Mouse (Mus musculus) CH12.LX (cell line): ENCODE measurements around the gene Rptn. TPM values are rescaled to one million over a fixed set of nuclear protein-coding genes. Genes with fewer than 3 reads are reported as not detected.

Source experiments
- DNase-seq: peaks from one replicate; pipeline ENCODE4 v3.0.0-alpha.2; 2013; ENCODE audit errors: extremely low read depth
- H3K27ac ChIP-seq: 2 replicates; pipeline ENCODE4 v1.5.1; 2012; ENCODE audit warnings: low read depth, mild to moderate bottlenecking, control low read depth, moderate library complexity; ENCODE audit not compliant: insufficient read depth
- H3K27me3 ChIP-seq: replicated peaks from 2 replicates; pipeline ENCODE3; 2012; ENCODE audit warnings: inconsistent platforms
- H3K36me3 ChIP-seq, 2 experiments: replicated peaks in 1 of 2; 2 replicates each; pipeline versions ENCODE3 to v1.6.1; 2012; ENCODE audit warnings: inconsistent platforms in 1 of 2, low read length in 1 of 2, mild to moderate bottlenecking in 1 of 2, mixed read lengths in 1 of 2, moderate library complexity in 1 of 2; ENCODE audit not compliant: control insufficient read depth in 1 of 2, insufficient read depth in 1 of 2
- H3K4me1 ChIP-seq, 2 experiments: 2 replicates each; pipeline ENCODE4 v1.6.1; 2012; ENCODE audit warnings: inconsistent platforms in 1 of 2, moderate library complexity in 1 of 2; ENCODE audit not compliant: insufficient read depth in 2 of 2, control insufficient read depth in 1 of 2
- H3K4me2 ChIP-seq: 2 replicates; pipeline ENCODE4 v1.6.1; 2012; ENCODE audit warnings: low read depth, mild to moderate bottlenecking, control low read depth; ENCODE audit not compliant: poor library complexity, insufficient read depth, severe bottlenecking
- H3K4me3 ChIP-seq, 3 experiments: fragments of 150-350 bp in 1 of 3; sonication (generic) in 1 of 3; replicated peaks in 1 of 3; 2 replicates each; pipeline versions ENCODE3 to v1.5.1; 2011 to 2012; ENCODE audit warnings: low read depth in 2 of 3, low read length in 2 of 3, mild to moderate bottlenecking in 2 of 3, moderate library complexity in 2 of 3, control low read depth in 1 of 3, improper control_type of control experiment in 1 of 3, inconsistent platforms in 1 of 3, mixed read lengths in 1 of 3; ENCODE audit not compliant: poor library complexity in 1 of 3
- H3K79me2 ChIP-seq: replicated peaks from 2 replicates; pipeline ENCODE4 v1.6.1; 2012; ENCODE audit warnings: mild to moderate bottlenecking, moderate library complexity; ENCODE audit not compliant: control insufficient read depth, poor library complexity, insufficient read depth, severe bottlenecking; ENCODE audit errors: extremely low read depth
- H3K9ac ChIP-seq: 2 replicates; pipeline ENCODE4 v1.6.1; 2012; ENCODE audit warnings: low read depth, mild to moderate bottlenecking, control low read depth, moderate library complexity; ENCODE audit not compliant: insufficient read depth
- H3K9me3 ChIP-seq: replicated peaks from 2 replicates; pipeline ENCODE3; 2012; ENCODE audit warnings: low read length, inconsistent platforms, mixed read lengths
- BHLHE40 ChIP-seq: IDR thresholded peaks from 2 replicates; pipeline ENCODE4 v1.6.1; 2011; ENCODE audit warnings: mild to moderate bottlenecking, low read depth, low read length, improper control_type of control experiment
- ETS1 ChIP-seq: conservative IDR thresholded peaks from 2 replicates; pipeline ENCODE4 v1.6.1; 2012; ENCODE audit warnings: low read depth, mild to moderate bottlenecking, inconsistent platforms, low read length, improper control_type of control experiment, moderate library complexity
- JUN ChIP-seq: IDR thresholded peaks from 2 replicates; pipeline ENCODE4 v1.6.1; 2011; ENCODE audit warnings: low read depth, mild to moderate bottlenecking, low read length, improper control_type of control experiment, moderate library complexity; ENCODE audit not compliant: insufficient read depth
- MAZ ChIP-seq: IDR thresholded peaks from 2 replicates; pipeline ENCODE4 v1.6.1; 2012; ENCODE audit warnings: low read depth, mild to moderate bottlenecking, inconsistent platforms, low read length, improper control_type of control experiment, moderate library complexity
- MEF2A ChIP-seq: IDR thresholded peaks from 2 replicates; pipeline ENCODE4 v1.6.1; 2014; ENCODE audit warnings: low read depth, mild to moderate bottlenecking, inconsistent platforms, low read length, improper control_type of control experiment, borderline replicate concordance
- NELFE ChIP-seq: IDR thresholded peaks from 2 replicates; pipeline ENCODE4 v1.6.1; 2011; ENCODE audit warnings: low read depth, low read length, improper control_type of control experiment
- POLR2A ChIP-seq: IDR thresholded peaks from 2 replicates; pipeline ENCODE4 v1.6.1; 2011; ENCODE audit warnings: low read depth, mild to moderate bottlenecking, improper control_type of control experiment, low read length
- SIN3A ChIP-seq: IDR thresholded peaks from 2 replicates; pipeline ENCODE4 v1.6.1; 2012; ENCODE audit warnings: low read length, improper control_type of control experiment, inconsistent platforms
- ZMIZ1 ChIP-seq: IDR thresholded peaks from 2 replicates; pipeline ENCODE4 v1.6.1; 2012; ENCODE audit warnings: low read depth, mild to moderate bottlenecking, inconsistent platforms, low read length, improper control_type of control experiment
- dilution Hi-C: fragments of 300-500 bp; cut with MboI; formaldehyde crosslinking; loops from 2 replicates; pipeline ENCODE4 v1.14.3; 2020; ENCODE audit warnings: low sequenced_read_pairs; ENCODE audit not compliant: extremely low pct_unique_long_range_greater_than_20kb, extremely low pct_ligation_motif_present
- in situ Hi-C: fragments of 300-500 bp; cut with MboI; formaldehyde crosslinking; loops from 3 replicates; pipeline ENCODE4 v1.14.3; 2019; ENCODE audit warnings: low sequenced_read_pairs, low pct_ligation_motif_present, low pct_unique_long_range_greater_than_20kb, mixed read lengths
- polyA plus RNA-seq: library from polyadenylated mRNA; unstranded; fragments of >175 nt; gene quantifications from 2 replicates; pipeline ENCODE4 v1.2.1, GENCODE M21; 2012; ENCODE audit warnings: low read depth; ENCODE audit not compliant: insufficient read length
- total RNA-seq, 2 experiments: library from RNA; depleted of rRNA; stranded (reverse); fragments of 300-350 nt in 1 of 2; fragments of >200 nt in 1 of 2; gene quantifications; 2 replicates each; pipeline ENCODE4 v1.2.3; 2012 to 2014

The Rptn gene
- total and polyA plus RNA-seq, 3 experiments, result not detected

GRCm38 (mm10) chr3:93447138-93447841, 53.8 kb downstream of the Rptn start:
- in situ Hi-C loops, result no loop called here
- no peak overlapping the region for H3K9ac ChIP-seq
- H3K4me3 ChIP-seq, result no peak overlapping the region
- H3K9me3 ChIP-seq, result peaks cover 32% of the 10 kb centered on the region
- no peaks in the 10 kb centered on the region for H3K36me3 ChIP-seq
- H3K4me2 ChIP-seq, result no peak overlapping the region
- no peak for DNase-seq
- no peaks in the 10 kb centered on the region for H3K4me1 ChIP-seq
- dilution Hi-C loops, result no loop called here
- no peaks in the 10 kb centered on the region for H3K27me3 ChIP-seq
- no peak overlapping the region for H3K27ac ChIP-seq
- H3K79me2 ChIP-seq, result no peaks in the 10 kb centered on the region
- TF ChIP-seq ETS1 (no peak), ZMIZ1 (no peak), BHLHE40 (no peak), JUN (no peak), MAZ (no peak), SIN3A (no peak), POLR2A (no peak), NELFE (no peak), MEF2A (no peak)

Other genes starting within 250 kb of the Rptn start
- not detected in 2 replicates for gene Crnn, start 248.9 kb upstream of the Rptn start, total RNA-seq (2012; rRNA removed)
- gene Crnn, start 248.9 kb upstream of the Rptn start, total RNA-seq (2014; rRNA removed), result not detected in 2 replicates
- not detected in 2 replicates for gene Crnn, start 248.9 kb upstream of the Rptn start, polyA plus RNA-seq
- gene Flg2, start 196.4 kb upstream of the Rptn start, total RNA-seq (2012; rRNA removed), result not detected in 2 replicates
- gene Flg2, start 196.4 kb upstream of the Rptn start, total RNA-seq (2014; rRNA removed), result not detected in 2 replicates
- not detected in 2 replicates for gene Flg2, start 196.4 kb upstream of the Rptn start, polyA plus RNA-seq
- not detected in 2 replicates for gene Flg, start 120.2 kb upstream of the Rptn start, total RNA-seq (2012; rRNA removed)
- not detected in 2 replicates for gene Flg, start 120.2 kb upstream of the Rptn start, total RNA-seq (2014; rRNA removed)
- gene Flg, start 120.2 kb upstream of the Rptn start, polyA plus RNA-seq, result not detected in 2 replicates
- gene Hrnr, start 74.0 kb upstream of the Rptn start, total RNA-seq (2012; rRNA removed), result not detected in 2 replicates
- not detected in 2 replicates for gene Hrnr, start 74.0 kb upstream of the Rptn start, total RNA-seq (2014; rRNA removed)
- not detected in 2 replicates for gene Hrnr, start 74.0 kb upstream of the Rptn start, polyA plus RNA-seq
- not detected in 2 replicates for gene Tchh, start 48.6 kb downstream of the Rptn start, total RNA-seq (2012; rRNA removed)
- gene Tchh, start 48.6 kb downstream of the Rptn start, total RNA-seq (2014; rRNA removed), result not detected in 2 replicates
- not detected in 2 replicates for gene Tchh, start 48.6 kb downstream of the Rptn start, polyA plus RNA-seq
- not detected in 2 replicates for gene Tchhl1, start 75.1 kb downstream of the Rptn start, total RNA-seq (2012; rRNA removed)
- not detected in 2 replicates for gene Tchhl1, start 75.1 kb downstream of the Rptn start, total RNA-seq (2014; rRNA removed)
- not detected in 2 replicates for gene Tchhl1, start 75.1 kb downstream of the Rptn start, polyA plus RNA-seq
- gene S100a11, start 126.8 kb downstream of the Rptn start, total RNA-seq (2012; rRNA removed), result 33.4 and 47.2 TPM in 2 replicates
- gene S100a11, start 126.8 kb downstream of the Rptn start, total RNA-seq (2014; rRNA removed), result 68.9 and 75.2 TPM in 2 replicates
- gene S100a11, start 126.8 kb downstream of the Rptn start, polyA plus RNA-seq, result 448 and 468 TPM in 2 replicates
- gene S100a10, start 161.4 kb downstream of the Rptn start, total RNA-seq (2012; rRNA removed), result 352 and 369 TPM in 2 replicates
- gene S100a10, start 161.4 kb downstream of the Rptn start, total RNA-seq (2014; rRNA removed), result 429 and 518 TPM in 2 replicates
- gene S100a10, start 161.4 kb downstream of the Rptn start, polyA plus RNA-seq, result 213 and 259 TPM in 2 replicates